Mouse (Mus musculus) monocyte, adult 2 months (primary cell): ENCODE measurements around the gene Dok3.
A peak's percentile ranks its signal among the peaks of the same experiment; 100 is the strongest.

Experiments used
- DNase-seq, 2 experiments: peaks; one replicate each; pipeline ENCODE4 v3.0.0; 2022; ENCODE audit warnings: low spot score in 2 of 2, low read depth in 1 of 2

Gene Dok3

GRCm38 (mm10) chr13:55542891-55543290 is 13.8 kb upstream of the Dok3 start:
- no peak for DNase-seq

GRCm38 (mm10) chr13:55540933-55541332 is 11.8 kb upstream of the Dok3 start:
- no peak for DNase-seq

GRCm38 (mm10) chr13:55536194-55537175 is 7.4 kb upstream of the Dok3 start, which contains the start of gene Ddx41:
Gene Ddx41, minus strand, starts transcription at chr13:55536658.
- DNase-seq: peak; percentile 98

DNA sequence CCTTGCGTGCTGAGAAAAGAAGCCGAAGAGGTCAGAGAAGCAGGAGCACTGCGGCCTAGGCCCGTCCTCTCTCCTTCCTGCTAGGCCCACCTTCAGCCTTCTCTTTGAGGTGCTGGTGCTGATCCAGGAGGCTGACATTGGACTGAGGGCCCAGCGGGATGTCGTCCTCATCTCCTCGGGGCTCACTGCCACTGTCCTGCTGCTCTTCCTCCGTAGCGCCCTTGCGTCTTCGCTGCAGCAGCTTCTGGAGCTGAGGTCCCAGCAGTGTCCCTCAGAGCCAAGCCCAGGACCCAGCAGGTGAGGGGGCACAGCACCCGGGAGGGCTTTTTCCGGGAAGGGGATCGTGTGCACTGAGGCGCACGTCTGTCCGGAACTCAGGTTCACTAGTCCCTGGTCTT is 6.7 kb upstream of the Dok3 start:
- DNase-seq: no peak

DNA sequence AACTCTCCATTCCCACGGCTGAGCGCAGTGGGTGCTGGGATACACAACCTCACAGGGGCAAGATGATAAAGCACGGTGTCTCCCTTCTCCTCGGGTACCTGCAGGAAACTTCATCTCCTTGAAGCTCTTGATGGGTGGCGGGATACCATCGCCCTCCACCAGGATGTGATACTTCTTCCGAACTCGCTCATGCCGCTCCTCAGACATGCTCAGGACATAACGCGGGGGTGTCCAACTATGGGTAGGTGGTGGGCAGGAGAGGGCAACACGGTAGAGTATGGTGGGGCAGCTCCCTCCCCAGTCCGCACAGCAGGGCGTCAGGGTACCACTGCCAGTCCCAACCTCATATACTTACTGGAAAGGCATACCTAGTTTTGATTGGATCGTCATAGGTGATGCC is 6.1 kb upstream of the Dok3 start:
- DNase-seq: no peak

GRCm38 (mm10) chr13:55527834-55528772 is 993 bp downstream of the Dok3 start:
- peak in 1 of 2 experiments; percentile 53 for DNase-seq

- no peak for DNase-seq
Observed at GRCm38 (mm10) chr13:55527212-55527611, 1.9 kb downstream of the Dok3 start.

DNA sequence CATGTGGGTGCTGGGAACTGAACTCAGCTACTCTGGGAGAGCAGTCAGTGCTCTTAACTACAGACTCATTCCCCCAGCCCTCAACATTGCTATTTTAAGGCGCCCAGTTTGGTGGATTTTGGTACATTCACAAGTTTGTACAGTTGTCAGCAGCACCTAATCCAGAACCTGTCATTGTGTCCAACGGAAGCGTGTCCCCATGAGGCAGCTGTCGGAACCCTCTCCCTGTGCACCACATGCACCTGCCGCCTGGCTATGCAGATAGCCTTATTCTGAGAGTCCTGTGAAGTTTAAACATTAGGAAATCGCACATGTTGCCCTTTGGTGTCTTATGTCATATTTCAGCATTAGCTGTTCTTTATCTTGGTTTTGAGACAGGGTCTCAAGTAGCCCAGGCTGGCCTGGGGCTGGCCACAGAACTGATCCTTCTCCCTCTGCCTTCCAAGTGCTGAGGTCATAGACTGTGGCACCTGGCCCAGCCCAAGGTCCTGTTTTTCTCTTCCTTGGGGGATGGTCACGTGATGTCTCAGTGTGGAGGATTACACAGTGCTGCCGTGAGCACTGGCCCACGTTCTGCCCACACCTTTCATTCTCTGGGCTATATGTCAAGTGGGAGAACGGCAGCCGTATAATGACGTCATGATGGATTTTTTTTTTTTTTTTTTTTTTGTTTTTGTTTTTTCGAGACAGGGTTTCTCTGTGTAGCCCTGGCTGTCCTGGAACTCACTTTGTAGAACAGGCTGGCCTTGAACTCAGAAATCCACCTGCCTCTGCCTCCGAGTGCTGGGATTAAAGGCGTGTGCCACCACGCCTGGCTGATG is 3.2 kb downstream of the Dok3 start:
- DNase-seq: no peak

GRCm38 (mm10) chr13:55523951-55524600 is 5.0 kb downstream of the Dok3 start:
- DNase-seq: no peak

DNA sequence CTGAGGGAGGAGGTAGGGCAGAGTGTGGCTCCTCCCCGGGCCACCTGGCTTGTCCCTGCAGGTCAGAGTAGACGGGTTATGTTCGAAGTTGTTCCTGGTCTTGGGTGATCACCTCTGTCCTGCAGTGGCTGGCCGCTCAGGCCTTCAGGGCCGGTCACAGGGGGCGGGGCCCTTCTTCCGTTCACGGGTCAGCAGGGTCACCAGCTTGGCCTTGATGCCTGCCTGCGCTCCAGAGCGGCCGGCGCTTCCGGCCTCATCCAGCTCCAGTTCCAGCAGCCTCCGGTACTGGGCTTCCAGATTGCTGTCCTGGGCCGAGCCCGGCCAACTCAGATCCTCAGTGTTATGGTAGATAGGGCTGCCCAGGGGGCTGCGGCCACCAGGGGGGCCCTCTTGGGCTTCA is 5.8 kb downstream of the Dok3 start:
- DNase-seq: no peak

DNA sequence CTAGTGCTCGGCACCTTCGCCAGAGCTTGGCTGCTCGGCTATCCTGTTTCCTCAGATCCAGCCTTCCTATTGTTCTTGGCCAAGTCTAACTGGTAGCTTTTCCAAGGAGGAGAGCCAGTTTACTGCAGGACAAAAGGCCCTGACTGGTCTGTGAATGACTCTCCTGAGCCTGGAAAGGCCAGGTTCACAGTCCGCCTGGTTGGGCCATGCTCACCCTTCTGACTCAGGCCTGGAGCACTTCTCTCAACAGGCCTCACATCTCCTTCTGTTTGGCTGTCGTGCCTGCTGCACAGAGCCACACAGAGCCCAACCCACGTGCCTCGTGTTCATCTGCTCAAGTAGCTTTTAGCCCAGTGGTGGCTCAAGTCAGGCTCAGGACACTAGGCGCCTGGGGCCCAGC is 6.4 kb downstream of the Dok3 start:
- DNase-seq: no peak

DNA sequence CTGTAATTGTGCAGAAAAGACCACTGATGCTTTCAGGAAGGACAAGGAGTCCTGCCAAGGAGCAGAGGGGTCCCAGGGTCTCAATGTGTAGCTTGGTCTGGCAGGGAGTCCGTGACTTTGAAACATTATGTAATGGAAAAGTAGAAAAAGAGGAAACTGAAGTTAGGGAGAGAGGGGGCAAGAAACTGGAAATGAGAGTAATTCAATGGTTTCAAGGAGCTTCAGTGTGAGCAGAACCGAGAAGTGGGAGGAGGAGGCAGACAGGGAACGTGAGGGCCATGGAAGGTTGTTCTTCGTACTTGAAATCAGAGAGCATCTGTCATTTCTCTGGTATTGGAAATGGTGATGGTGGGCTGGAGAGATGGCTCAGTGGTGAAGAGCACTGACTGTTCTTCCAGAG is 9.5 kb downstream of the Dok3 start:
- no peak for DNase-seq

GRCm38 (mm10) chr13:55516955-55517354 is 12.1 kb downstream of the Dok3 start:
- peak in 1 of 2 experiments; percentile 77 for DNase-seq

DNA sequence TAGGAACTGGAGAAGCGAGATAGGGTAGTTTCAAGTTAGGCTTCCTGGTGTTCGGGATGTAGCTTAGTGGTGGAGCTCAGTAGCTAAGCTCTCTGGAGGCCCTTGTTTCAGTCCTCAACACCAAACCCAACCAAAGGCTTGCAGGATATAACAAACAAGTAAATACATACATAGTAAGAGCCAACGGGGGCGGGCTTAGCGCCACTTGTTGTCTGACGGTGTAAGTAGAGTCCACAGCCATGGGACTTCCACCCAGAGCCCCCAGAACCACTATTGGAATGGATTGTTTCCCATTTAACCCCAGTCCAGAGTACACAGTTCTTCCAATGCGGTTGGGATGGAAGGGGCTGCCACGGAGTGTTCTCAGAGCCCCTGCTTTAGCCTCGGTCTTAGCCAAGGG is 15.3 kb downstream of the Dok3 start:
- no peak for DNase-seq

GRCm38 (mm10) chr13:55513111-55513748 is 15.9 kb downstream of the Dok3 start, which contains the start of gene Pdlim7:
Gene Pdlim7, minus strand, starts transcription at chr13:55513676.
- peak; percentile 49 to 78 for DNase-seq

- no peak for DNase-seq
Observed at GRCm38 (mm10) chr13:55512379-55513031, 16.6 kb downstream of the Dok3 start.

DNA sequence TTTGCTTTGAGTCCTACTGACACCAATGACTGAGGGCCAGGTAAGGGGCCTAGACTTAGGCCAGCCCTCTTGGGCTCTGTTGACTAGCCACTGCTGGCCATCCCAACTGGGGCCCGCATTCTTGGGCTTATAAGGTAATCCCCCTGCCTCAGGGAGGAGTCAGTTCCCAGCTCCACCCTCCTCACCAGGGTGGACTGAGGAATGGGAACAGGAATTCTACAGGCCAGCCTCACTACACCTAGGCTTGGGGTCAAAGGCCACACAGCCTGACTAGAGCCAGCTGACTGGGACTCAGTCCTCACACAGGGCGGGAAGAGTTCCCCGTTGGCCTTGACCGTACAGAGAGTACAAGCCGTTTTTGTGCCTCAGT is 17.6 kb downstream of the Dok3 start:
- no peak for DNase-seq

DNA sequence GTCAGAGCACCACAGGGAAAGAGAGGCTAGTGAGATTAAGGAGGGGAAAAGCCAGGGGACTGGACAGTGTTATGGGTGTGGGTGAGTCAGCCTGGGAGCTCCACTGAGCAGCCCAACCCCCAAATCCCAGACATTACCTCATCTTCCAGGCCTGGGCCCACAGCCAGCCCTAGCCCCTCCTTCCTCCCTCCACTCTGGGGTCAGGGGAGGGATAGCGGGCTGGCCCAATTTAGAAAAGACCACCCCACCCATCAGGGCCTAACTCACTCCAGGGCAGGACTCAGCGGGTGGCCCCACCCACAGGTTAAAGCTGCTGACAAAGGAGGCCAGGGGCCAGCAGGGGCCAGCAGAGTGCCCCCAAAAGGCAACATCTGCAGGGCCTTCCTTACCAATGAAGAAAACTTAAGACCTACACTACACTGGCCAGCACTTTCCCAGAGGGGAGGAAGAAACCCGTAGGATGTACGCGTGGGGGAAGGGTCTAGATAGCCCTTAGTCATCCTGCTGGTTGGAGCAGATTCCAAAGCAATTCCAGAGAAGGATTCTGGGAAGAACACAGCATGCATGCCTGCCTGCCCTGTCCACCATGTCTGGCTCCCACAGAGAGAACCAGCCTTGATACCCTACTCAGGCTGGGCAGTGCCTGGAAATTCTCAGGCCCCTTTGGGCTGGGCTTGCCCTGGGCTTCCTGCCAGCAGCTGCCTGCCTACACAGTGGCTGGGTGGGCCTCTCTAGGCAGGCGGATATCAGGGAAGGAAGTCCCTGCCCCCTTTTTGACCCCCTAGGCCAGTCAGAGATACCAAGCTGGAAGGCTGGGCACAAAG is 18.2 kb downstream of the Dok3 start:
- peak; percentile 37 to 50 for DNase-seq
